Mouse (Mus musculus): Measurements from ENCODE around the gene Htr3a. TPM values are rescaled to one million over a fixed set of nuclear protein-coding genes. Genes with fewer than 3 reads are reported as not detected.

Htr3a gene
- not detected for polyA plus RNA-seq (2021)

DNA sequence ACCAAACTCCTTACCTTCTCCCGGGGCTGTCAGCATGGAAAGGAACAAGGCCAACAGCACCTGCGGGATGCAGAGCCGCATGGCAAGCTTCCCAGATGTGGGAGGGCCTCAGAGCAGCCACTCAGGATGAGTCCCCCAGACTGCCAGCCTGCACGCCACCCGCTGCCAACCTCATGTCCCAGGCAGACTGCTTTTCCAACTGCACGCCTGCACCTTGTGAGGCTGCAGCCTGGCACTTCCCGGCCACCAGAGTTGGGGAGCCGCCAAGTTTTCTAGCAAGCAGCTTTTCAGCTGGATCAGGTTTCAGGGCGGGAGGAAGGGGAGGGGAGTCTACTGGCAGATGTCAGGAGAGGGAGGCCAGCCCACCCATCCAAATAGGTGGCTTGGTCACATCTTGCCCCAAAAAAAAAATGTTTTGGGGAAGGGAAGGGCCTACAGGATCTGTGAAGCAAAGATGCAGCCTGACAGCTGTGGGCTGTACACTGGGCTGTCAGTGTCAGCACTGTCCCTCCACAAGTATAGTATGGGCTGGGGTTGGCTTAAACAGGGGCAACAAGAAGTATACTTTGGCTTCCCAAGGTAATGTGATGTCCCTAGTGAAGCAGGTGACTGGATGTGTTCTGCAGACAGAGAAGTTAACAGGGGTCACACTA, at the start of gene Htr3a:
TSS of gene Htr3a (minus strand) at position 215 of the 653 bp plus-strand sequence.
- ChIA-PET POLR2A (no interaction called here), CTCF (no interaction called here)
- no peak for DNase-seq (ENCODE audit: low read depth, low spot score)
- peaks cover 4% of the 10 kb centered on the region for H3K27me3 ChIP-seq
- in situ Hi-C loops (cut with MboI; ENCODE audit: low pct_unique_long_range_greater_than_20kb): no loop called here
- no peak for TF ChIP-seq CTCF (IDR thresholded peaks at IDR 0.05)
- no peak for ATAC-seq

DNA sequence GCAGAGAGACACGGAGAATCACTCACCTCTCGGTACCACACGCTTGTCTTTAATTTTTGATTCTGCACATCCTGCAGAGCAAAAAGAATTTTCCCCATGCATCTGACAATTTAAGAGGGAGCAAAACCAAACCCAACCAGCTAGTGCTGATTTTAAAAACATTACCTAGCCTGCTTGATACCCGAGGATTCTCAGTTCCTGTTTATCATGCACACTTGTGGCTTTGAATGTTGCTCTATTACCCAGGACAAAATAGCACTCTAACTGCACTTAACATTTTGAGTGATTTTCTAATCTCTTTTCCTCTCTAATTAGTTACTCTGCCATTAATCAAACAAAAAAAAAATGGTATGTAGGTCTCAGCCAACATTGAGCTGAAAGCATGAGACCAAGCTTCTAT, 36.7 kb upstream of the Htr3a start:
- ATAC-seq: no peak
- no peak for DNase-seq (ENCODE audit: low read depth, low spot score)
- ChIA-PET POLR2A (no interaction called here), CTCF (interaction anchor here (0.7 kb wide), 1 partner anchor 10 kb away, joined by 3 read pairs; no protein-coding TSS in a partner anchor)
- no peak for TF ChIP-seq CTCF (IDR thresholded peaks at IDR 0.05)
- H3K27me3 ChIP-seq: peaks cover 44% of the 10 kb centered on the region
- in situ Hi-C loops (cut with MboI; ENCODE audit: low pct_unique_long_range_greater_than_20kb): no loop called here

DNA sequence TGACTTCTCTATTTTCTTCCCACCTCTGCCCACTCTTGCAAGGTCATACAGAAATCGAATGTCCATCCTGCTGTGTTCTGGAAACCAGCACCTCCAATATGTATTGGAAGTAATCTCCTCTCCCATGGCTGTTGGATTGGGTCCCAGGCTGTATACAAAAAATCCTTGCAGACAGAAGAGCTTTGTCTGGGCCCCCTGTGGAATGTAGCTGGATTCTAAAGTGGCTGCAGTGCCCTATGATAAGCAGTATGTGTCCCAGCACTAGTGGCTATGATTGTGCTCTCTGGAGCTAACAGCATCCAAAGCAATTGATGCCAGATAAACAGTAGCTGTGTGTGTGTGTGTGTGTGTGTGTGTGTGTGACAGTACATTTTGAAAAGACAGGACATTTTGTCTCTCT, 31.4 kb upstream of the Htr3a start:
- ChIA-PET CTCF (no interaction called here), POLR2A (no interaction called here)
- in situ Hi-C loops (cut with MboI; ENCODE audit: low pct_unique_long_range_greater_than_20kb): no loop called here
- DNase-seq (ENCODE audit: low read depth, low spot score) (no peak), ATAC-seq (no peak)
- no peak for TF ChIP-seq CTCF (IDR thresholded peaks at IDR 0.05)
- H3K27me3 ChIP-seq: peaks cover 55% of the 10 kb centered on the region

DNA sequence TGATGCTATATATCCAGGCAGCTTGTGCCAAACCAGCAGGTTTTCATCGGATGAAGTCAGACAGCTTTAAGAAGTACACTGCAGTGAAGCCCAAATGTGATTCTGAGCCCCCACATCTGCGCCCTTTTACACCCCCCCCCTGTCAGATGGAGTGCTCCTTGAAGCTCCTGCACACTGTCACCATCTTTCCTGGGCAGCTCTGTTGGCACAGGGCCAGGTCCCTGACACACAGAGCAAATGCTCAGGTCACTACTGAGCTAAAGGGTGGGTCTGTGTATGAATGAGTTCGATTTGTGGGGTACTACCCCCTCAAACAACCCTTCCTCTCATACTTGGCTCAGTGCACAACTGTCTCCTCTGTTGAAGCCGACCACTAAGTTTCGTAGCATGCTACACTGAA, 18.5 kb upstream of the Htr3a start:
- no peak for TF ChIP-seq CTCF (IDR thresholded peaks at IDR 0.05)
- ATAC-seq (no peak), DNase-seq (ENCODE audit: low read depth, low spot score) (no peak)
- CTCF ChIA-PET: no interaction called here
- H3K27me3 ChIP-seq: peaks cover 41% of the 10 kb centered on the region
- in situ Hi-C loops (cut with MboI; ENCODE audit: low pct_unique_long_range_greater_than_20kb): no loop called here
- POLR2A ChIA-PET: no interaction called here

DNA sequence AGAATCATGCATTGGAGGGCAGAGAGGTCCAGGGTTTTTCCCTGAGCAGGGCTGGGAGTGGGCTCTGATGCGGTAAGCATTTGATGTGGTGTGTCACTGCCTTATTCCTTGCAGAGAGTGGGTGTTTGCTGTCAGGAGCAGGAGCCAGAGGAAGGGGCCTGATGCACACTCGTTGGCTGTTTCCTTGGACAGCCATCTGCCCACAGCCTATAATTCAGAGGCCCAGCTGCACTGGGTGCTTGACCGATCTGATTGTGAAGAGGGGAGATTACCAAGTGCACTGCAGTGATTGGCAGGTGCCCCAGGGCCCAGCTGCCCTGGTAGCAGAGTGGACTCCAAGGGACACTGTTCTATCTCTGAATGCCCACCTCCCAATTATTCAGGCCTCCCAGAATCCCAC, 17.9 kb upstream of the Htr3a start:
- CTCF ChIA-PET: no interaction called here
- ATAC-seq: no peak
- TF ChIP-seq CTCF (IDR thresholded peaks at IDR 0.05): no peak
- POLR2A ChIA-PET: no interaction called here
- no peak for DNase-seq (ENCODE audit: low read depth, low spot score)
- in situ Hi-C loops (cut with MboI; ENCODE audit: low pct_unique_long_range_greater_than_20kb): no loop called here
- H3K27me3 ChIP-seq: peaks cover 39% of the 10 kb centered on the region

DNA sequence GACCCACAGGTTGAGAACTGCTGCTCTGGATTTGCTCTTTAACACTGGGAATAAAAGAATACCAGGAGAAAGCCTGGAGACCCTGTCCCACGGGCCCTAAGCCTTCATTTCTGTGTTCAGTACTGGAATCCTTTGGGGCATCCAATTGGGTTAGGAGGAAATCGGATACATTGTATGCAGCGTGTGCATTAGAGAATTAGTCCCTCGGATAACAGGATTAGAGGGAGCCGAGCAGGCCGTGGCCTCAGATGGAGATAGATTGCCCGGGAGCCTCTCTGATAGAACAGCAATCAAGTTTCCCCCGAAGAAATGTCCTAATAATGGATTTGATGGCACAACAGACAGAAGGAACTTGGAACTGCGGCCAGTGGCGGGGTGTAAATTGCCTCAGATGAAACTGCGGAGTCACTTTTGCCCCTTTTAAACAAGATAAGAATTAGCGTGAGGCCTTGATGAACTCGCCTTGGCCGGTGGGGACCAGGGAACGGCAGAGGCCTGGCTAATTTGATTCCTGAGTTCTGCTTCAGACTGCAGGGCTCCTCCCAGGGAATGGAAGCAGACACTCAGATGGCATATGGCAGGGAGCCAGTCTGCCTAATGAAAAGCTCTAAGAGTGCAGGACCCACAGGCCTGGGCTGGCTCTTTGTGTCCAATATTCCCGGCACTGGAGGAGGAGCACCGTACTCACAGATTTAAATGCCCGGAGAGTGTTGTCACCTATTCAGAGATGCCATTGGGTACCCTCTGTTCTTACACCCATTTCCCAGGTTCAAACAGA, 5.3 kb upstream of the Htr3a start:
- H3K27me3 ChIP-seq: peaks cover 4% of the 10 kb centered on the region
- ChIA-PET POLR2A (no interaction called here), CTCF (no interaction called here)
- in situ Hi-C loops (cut with MboI; ENCODE audit: low pct_unique_long_range_greater_than_20kb): no loop called here
- no peak for ATAC-seq
- TF ChIP-seq CTCF (IDR thresholded peaks at IDR 0.05): no peak
- DNase-seq (ENCODE audit: low read depth, low spot score): no peak

DNA sequence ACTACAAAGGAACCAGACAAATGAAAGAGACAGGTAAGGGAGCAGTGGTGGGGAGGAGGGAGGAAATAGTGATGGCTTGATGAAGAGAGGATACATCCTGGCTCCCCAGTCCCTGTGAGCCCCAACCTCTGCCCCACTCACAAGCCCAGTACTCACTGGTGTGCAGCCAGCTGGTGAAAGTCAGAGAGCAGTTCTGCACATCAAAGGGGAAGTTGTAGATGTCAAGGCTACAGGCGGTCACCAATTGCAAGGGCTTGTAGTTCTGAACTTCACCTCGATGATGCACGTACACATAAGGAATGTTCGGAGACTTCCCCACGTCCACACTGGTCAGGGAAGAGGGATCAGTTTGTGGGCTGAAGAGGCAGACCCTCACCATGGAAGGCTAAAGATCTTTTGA, 6.5 kb downstream of the Htr3a start:
- POLR2A ChIA-PET: no interaction called here
- CTCF ChIA-PET: no interaction called here
- H3K27me3 ChIP-seq: peaks cover 9% of the 10 kb centered on the region
- TF ChIP-seq CTCF (IDR thresholded peaks at IDR 0.05): no peak
- no peak for DNase-seq (ENCODE audit: low read depth, low spot score)
- in situ Hi-C loops (cut with MboI; ENCODE audit: low pct_unique_long_range_greater_than_20kb): no loop called here
- ATAC-seq: no peak

DNA sequence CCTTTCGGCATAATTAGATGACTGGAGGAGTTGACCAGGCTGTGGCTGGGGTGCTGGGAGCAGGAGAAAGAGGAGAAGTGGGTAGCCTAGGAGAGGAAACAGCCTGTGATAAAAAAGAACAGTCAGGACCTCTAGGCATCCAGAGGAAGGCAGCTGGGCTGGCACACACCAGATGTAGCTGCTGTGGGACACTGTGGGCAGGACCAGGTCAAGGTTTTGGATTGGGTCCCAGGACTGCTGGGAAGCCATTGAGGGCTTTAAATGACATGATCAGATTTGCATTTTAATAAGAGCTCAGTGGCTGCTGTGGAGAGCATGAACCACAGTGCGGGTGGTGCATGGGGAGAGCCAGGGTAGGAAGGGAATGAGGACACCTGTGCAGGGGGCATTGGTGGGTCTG, 7.1 kb downstream of the Htr3a start:
- in situ Hi-C loops (cut with MboI; ENCODE audit: low pct_unique_long_range_greater_than_20kb): no loop called here
- no peak for ATAC-seq
- H3K27me3 ChIP-seq: peaks cover 10% of the 10 kb centered on the region
- DNase-seq (ENCODE audit: low read depth, low spot score): no peak
- ChIA-PET CTCF (no interaction called here), POLR2A (no interaction called here)
- TF ChIP-seq CTCF (IDR thresholded peaks at IDR 0.05): no peak

DNA sequence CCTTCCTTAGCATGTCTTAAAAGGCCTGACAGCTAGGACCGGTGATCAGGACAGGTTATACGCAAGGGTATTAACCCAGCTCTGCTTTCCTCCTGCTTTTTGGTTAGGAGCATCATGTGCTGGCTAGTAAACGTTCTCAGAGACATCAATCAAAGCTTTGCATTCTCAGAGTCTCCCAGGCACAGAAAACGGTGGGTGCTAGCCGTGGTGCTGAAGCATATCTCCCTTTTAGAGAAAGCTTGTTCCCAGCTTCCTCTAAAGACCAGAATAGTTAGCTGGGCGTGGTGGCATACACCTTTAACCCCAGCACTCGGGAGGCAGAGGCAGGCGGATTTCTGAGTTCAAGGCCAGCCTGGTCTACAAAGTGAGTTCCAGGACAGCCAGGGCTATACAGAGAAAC, 12.3 kb downstream of the Htr3a start:
- POLR2A ChIA-PET: no interaction called here
- in situ Hi-C loops (cut with MboI; ENCODE audit: low pct_unique_long_range_greater_than_20kb): no loop called here
- peaks cover 10% of the 10 kb centered on the region for H3K27me3 ChIP-seq
- DNase-seq (ENCODE audit: low read depth, low spot score) (no peak), ATAC-seq (no peak)
- CTCF ChIA-PET: no interaction called here
- TF ChIP-seq CTCF (IDR thresholded peaks at IDR 0.05): no peak

DNA sequence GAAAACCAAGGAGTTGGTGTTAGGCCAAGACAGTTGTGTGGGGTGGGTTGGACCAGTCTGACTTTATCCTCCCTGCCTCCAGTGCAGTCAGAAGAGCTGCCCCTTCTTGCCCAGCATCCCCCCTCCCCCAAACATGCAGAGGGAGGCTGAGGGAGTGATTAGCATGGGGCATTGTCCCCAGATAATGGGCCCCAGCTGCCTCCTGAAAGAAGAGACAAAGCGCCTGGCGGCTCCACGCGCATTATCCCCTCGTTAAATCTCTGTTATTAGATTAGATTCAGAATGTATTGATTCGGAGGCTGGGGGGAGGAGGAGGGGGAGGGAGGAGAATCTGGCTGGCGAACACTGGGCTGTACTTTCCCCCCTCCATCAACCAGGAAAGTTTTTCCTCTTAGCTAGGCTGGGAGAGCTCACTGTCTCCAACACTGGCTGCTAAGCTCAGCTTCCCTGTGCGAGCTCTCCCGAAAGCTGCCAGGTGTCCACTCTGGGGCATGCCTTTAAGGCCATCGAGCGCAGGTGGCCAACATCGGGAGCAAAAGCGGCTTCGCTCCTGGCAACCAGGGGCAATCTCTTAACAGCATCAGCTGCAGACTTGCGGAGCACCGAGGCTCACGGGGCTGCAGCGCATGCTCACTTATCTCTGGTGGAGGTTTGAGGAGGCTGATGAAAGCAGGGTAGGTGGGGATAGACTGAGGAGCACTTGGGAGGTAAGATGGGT, 14.9 kb downstream of the Htr3a start:
- ATAC-seq (no peak), DNase-seq (ENCODE audit: low read depth, low spot score) (no peak)
- peaks cover 18% of the 10 kb centered on the region for H3K27me3 ChIP-seq
- ChIA-PET POLR2A (interaction anchor here (0.6 kb wide), 1 partner anchor 55 kb away, joined by 4 read pairs; no protein-coding TSS in a partner anchor), CTCF (interaction anchor here (4.2 kb wide), 1 partner anchor 249 kb away, joined by 31 read pairs; no protein-coding TSS in a partner anchor)
- TF ChIP-seq CTCF (IDR thresholded peaks at IDR 0.05): no peak
- in situ Hi-C loops (cut with MboI; ENCODE audit: low pct_unique_long_range_greater_than_20kb): no loop called here

DNA sequence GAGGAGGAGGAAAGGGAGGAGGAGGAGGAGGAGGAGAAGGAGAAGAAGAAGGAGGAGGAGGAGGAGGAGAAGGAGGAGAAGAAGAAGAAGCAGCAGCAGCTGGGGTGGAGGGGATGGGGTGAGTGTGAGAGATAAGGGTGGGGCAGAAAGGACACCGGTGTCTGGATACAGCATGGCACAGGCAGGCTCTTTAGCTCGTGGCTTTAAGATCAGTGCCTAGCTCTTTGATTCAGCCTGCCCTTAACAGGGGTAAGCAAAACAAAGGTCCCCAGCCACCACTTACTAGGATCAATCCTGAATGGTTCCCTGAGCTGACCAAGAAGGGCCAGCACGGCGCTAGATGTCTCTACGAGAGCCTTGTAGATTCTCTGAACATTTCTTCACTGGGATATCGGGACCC, 16.1 kb downstream of the Htr3a start:
- POLR2A ChIA-PET: no interaction called here
- ATAC-seq (no peak), DNase-seq (ENCODE audit: low read depth, low spot score) (no peak)
- no peak for TF ChIP-seq CTCF (IDR thresholded peaks at IDR 0.05)
- peaks cover 18% of the 10 kb centered on the region for H3K27me3 ChIP-seq
- CTCF ChIA-PET: interaction anchor here (4.2 kb wide), 1 partner anchor 248 kb away, joined by 31 read pairs; no protein-coding TSS in a partner anchor
- in situ Hi-C loops (cut with MboI; ENCODE audit: low pct_unique_long_range_greater_than_20kb): loop anchor here (5.0 kb wide), 1 partner anchor 247 kb away; no protein-coding TSS in a partner anchor

Data from Patski (cell line).